Mouse (Mus musculus) heart, embryonic 10.5 days (tissue): Measurements from ENCODE around the gene Plekha5. TPM values are rescaled to one million over a fixed set of nuclear protein-coding genes. Genes with fewer than 3 reads are reported as not detected.

Experiments
- DNase-seq: peaks from one replicate; pipeline ENCODE4 v3.0.0-alpha.2; 2017; ENCODE audit warnings: low spot score
- H3K27ac ChIP-seq: fragments of 300-500 bp; sonication (generic); 2 replicates; pipeline ENCODE4 v1.5.1; 2016; ENCODE audit warnings: mild to moderate bottlenecking
- H3K27me3 ChIP-seq: fragments of 300-500 bp; sonication (generic); 2 replicates; pipeline ENCODE4 v1.6.1; 2016; ENCODE audit warnings: mild to moderate bottlenecking; ENCODE audit not compliant: poor library complexity, insufficient read depth, severe bottlenecking
- H3K36me3 ChIP-seq: fragments of 300-500 bp; sonication (generic); 2 replicates; pipeline ENCODE4 v1.6.1; 2016; ENCODE audit warnings: mild to moderate bottlenecking, moderate library complexity
- H3K4me1 ChIP-seq: fragments of 300-500 bp; sonication (generic); 2 replicates; pipeline ENCODE4 v1.6.1; 2016; ENCODE audit warnings: mild to moderate bottlenecking
- H3K4me3 ChIP-seq: fragments of 300-500 bp; sonication (generic); 2 replicates; pipeline ENCODE4 v1.5.1; 2016; ENCODE audit warnings: mild to moderate bottlenecking, moderate library complexity
- H3K9me3 ChIP-seq: fragments of 300-500 bp; sonication (generic); 2 replicates; pipeline ENCODE4 v1.6.1; 2016; ENCODE audit warnings: mild to moderate bottlenecking, moderate library complexity
- WGBS: fragments of 180-500 bp; shearing (Covaris S2); methylation state at CpG from one replicate; pipeline ENCODE4 v1.1.7; 2016; 5-methylcytosine and 5-hydroxymethylcytosine counted together
- polyA plus RNA-seq: library from polyadenylated mRNA; unstranded; fragments of >200 nt; fragmentation: Nextera tagmentation; extraction: Ambion mirVana; gene quantifications from 2 replicates; pipeline ENCODE4 v1.2.1, GENCODE M21; 2016

Gene Plekha5
- polyA plus RNA-seq, 1 experiment from 2014 or later = 33.8 TPM

DNA sequence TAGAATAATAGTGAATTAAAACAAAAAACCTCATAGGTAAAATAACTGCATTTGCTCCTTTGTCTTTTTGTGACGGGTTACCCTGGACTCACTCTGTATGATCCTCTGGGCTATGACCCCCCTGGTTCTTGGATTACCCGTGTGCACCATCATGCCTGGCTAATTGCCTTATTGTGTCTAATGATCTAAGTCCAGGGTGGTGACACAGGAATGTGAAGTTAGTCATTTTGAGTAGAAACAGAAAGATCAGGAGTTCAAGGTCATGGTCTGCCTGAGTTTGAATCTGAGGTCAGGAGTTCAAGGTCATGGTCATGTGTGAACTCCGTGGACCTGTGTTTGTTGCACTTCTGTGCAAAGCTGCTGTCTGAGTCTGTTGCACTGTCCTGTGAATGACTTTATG is 181.9 kb downstream of the Plekha5 start:
- no peak overlapping the region for H3K27ac ChIP-seq
- no peak for DNase-seq
- H3K4me3 ChIP-seq = no peak overlapping the region
- H3K9me3 ChIP-seq = no peaks in the 10 kb centered on the region
- H3K36me3 ChIP-seq = no peaks in the 10 kb centered on the region
- no peaks in the 10 kb centered on the region for H3K27me3 ChIP-seq
- 71% methylated on average over 3 of the region's 3 CpGs for WGBS
- H3K4me1 ChIP-seq = peaks cover 9% of the 10 kb centered on the region; the same call in 1 of the 2 replicates

DNA sequence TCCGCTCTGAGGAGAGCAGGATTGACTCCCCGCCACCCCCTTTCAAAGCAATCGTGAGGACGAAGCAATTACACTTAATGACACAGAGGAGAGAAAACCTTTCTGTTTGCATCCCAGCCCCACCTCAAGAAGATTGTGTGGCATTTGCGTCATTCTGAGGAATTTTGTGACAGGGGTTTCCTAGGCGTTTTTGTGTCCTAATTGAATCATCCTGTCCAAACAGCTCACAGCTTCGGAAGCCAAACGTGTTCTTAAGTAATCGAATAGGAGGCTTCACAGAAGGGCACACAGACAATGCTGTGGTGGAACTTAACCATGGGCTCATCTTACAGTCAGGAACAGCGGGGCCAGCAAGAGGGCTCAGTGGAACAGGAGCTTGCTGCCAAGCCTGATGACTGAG is 182.7 kb downstream of the Plekha5 start:
- Histone ChIP-seq H3K4me1 (peaks cover 9% of the 10 kb centered on the region; the same call in 1 of the 2 replicates), H3K27ac (no peak overlapping the region), H3K36me3 (no peaks in the 10 kb centered on the region), H3K9me3 (no peaks in the 10 kb centered on the region), H3K4me3 (no peak overlapping the region), H3K27me3 (no peaks in the 10 kb centered on the region)
- WGBS = 74% methylated on average over 10 of the region's 10 CpGs
- DNase-seq = no peak

DNA sequence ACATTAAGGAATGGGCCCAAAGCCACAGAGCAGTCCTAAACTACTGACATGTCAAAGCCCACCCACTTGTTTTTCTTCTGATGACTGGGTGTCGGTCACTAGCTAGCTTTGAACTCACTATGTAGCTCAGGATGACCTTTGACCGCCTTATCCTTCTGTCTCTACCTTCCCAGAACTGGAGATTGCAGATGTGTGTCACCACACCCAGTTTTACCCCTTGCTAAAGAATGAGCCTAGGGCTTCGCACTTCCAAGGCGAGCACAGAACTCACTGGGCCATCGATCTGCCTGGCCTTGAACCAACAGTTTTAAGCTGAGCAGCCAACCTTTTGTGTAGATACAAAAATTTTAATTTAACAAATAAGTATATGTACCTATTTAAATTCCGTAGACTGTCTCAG is 184.8 kb downstream of the Plekha5 start:
- Histone ChIP-seq H3K4me1 (peaks cover 2% of the 10 kb centered on the region; the same call in 1 of the 2 replicates), H3K27me3 (no peaks in the 10 kb centered on the region), H3K27ac (no peak overlapping the region), H3K36me3 (no peaks in the 10 kb centered on the region), H3K9me3 (no peaks in the 10 kb centered on the region), H3K4me3 (no peak overlapping the region)
- no peak for DNase-seq
- 87% methylated on average over 6 of the region's 6 CpGs for WGBS

DNA sequence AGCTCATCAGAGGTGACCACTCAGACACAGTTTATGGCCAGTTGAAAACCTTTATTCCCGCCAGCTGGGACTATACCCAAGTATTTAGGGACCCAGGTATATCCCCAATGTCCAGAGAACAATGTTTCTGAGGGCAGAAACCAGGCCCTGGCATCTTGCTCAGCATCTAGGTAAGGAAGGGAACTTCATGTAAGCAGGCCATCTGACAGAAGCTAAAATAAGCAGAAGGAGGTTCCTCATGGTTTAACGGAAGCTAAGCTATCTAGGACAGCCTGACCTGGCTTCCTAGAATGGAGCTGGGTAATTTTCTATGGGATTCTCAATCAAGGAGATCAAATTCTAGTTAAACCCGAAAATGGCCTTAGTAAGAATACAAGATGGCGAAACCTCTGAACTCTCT is 185.7 kb downstream of the Plekha5 start:
- Histone ChIP-seq H3K36me3 (no peaks in the 10 kb centered on the region), H3K9me3 (no peaks in the 10 kb centered on the region), H3K27me3 (no peaks in the 10 kb centered on the region), H3K27ac (no peak overlapping the region), H3K4me3 (no peak overlapping the region), H3K4me1 (no peaks in the 10 kb centered on the region; the same call in 1 of the 2 replicates)
- WGBS = 84% methylated on average over 4 of the region's 4 CpGs
- no peak for DNase-seq

DNA sequence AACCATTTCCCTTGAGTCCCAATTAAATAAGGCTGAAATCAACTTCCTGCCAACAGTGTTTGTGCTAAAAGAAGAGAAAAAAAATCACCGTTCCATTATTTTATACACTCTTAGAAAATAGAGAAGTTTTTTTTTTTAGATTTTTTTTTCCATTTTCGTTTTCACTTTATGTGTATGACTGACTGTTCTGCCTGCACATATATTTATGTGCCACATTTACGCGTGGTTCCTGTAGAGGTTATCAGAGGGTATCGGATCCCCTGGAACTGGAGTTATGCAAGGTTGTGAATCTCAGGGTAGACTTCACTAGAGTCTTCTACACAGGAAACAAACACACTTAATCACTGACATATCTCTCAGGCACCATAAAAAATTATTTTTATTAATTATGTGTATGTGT is 186.3 kb downstream of the Plekha5 start:
- no peak overlapping the region for H3K27ac ChIP-seq
- H3K27me3 ChIP-seq = no peaks in the 10 kb centered on the region
- 92% methylated on average over 5 of the region's 5 CpGs for WGBS
- no peaks in the 10 kb centered on the region for H3K9me3 ChIP-seq
- no peak overlapping the region for H3K4me3 ChIP-seq
- H3K36me3 ChIP-seq = no peaks in the 10 kb centered on the region
- no peak for DNase-seq
- no peaks in the 10 kb centered on the region; the same call in 1 of the 2 replicates for H3K4me1 ChIP-seq

DNA sequence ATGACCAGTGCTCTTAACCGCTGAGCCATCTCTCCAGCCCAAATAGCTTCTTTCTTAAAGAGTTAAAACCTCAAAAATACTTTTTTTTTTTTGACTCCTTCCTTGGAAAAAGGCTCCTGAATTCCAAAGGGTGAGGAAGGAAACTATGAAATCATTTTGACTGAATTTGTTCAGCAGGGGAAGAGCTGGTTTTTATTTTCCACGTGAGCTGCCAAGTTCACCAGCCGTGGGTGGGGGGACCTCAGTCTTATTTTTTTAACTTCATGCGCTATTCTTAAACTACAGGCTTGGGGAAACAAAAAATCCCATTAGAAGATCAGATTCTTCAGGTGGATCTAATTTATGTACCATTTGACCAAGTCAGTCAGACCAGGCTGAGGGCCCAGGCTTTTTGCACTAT is 187.4 kb downstream of the Plekha5 start:
- Histone ChIP-seq H3K27ac (no peak overlapping the region), H3K4me3 (no peak overlapping the region), H3K4me1 (no peaks in the 10 kb centered on the region; the same call in 1 of the 2 replicates), H3K9me3 (no peaks in the 10 kb centered on the region), H3K27me3 (no peaks in the 10 kb centered on the region), H3K36me3 (no peaks in the 10 kb centered on the region)
- DNase-seq = no peak
- WGBS = 85% methylated on average over 4 of the region's 4 CpGs

DNA sequence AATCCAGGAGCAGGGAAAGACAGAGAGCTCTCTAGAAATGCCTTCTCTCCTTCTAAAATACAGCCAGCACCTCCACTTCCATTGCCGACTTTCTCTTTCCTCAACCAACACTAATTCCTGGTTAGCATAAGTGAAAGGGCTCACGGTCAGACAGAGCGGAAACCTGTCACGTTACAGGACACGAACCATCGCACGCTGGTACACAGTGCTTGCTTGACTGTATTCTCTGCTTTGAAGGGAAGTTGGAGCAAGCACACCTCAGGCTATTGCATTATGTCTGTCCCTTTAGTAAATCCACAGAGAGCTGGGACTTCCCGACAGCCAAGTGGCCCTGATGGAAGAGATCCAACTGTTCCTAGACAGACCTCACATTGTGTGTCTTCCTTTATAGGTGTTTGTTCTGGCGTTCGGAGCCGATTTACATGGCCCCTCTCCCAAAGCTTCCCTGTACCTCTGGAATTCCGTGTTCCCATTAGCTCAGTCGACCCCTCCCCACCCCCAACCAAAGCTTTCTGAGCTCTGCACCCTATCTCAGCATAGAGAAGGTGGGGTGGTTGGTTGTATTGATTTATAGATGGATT is 188.1 kb downstream of the Plekha5 start:
- DNase-seq = no peak

DNA sequence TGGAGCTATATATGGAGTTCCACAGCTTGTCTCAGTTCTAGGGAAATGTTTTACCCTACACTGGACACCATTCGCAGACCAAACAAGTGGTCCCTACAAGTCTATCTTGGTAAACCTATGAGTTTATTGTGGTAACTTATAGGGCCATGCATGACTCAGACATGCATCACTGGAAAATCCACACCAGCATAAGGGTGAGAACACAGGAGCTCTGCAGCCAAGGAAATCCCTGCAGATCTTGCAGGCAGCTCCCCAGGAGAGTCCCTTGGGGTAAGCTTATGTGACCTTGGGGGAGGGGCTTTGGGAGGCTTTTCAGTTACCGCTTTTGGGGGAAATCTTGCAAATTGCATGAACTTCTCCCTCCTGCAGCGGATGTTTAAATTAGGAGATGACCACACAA is 190.0 kb downstream of the Plekha5 start:
- Histone ChIP-seq H3K27ac (no peak overlapping the region), H3K27me3 (no peaks in the 10 kb centered on the region), H3K9me3 (no peaks in the 10 kb centered on the region), H3K4me1 (no peaks in the 10 kb centered on the region), H3K4me3 (no peak overlapping the region), H3K36me3 (no peaks in the 10 kb centered on the region)
- WGBS = 65% methylated on average over 3 of the region's 3 CpGs
- DNase-seq = no peak

More for the DNA sequence above, 188.1 kb downstream of the Plekha5 start:
- H3K27me3 ChIP-seq = no peaks in the 10 kb centered on the region
- H3K27ac ChIP-seq = no peak overlapping the region
- no peak overlapping the region for H3K4me3 ChIP-seq
- H3K36me3 ChIP-seq = no peaks in the 10 kb centered on the region
- no peaks in the 10 kb centered on the region for H3K4me1 ChIP-seq
- WGBS = 86% methylated on average over 13 of the region's 13 CpGs
- no peaks in the 10 kb centered on the region for H3K9me3 ChIP-seq

DNA sequence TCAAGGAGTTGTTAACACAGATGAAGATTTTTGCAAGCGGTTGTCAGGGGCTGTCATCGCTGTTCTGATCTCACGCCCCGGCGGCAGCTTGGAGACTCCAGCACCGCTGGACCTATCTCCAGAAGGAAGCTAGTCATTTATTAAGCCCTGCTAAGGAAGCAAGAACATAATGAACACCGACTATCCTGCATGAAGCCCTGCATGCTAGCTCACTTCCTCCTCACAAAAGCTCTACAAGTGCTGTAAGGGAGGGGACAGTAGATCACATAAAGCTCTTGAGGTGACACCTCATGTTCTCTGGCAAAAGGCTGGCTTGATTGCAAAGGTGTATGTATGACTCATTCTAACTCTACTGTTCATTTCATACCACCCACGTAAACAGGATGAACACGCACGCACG is 190.9 kb downstream of the Plekha5 start:
- 70% methylated on average over 11 of the region's 11 CpGs for WGBS
- no peak for DNase-seq
- Histone ChIP-seq H3K9me3 (no peaks in the 10 kb centered on the region), H3K4me3 (no peak overlapping the region), H3K4me1 (peaks cover 3% of the 10 kb centered on the region; the same call in 1 of the 2 replicates), H3K27me3 (no peaks in the 10 kb centered on the region), H3K36me3 (no peaks in the 10 kb centered on the region), H3K27ac (no peak overlapping the region)

DNA sequence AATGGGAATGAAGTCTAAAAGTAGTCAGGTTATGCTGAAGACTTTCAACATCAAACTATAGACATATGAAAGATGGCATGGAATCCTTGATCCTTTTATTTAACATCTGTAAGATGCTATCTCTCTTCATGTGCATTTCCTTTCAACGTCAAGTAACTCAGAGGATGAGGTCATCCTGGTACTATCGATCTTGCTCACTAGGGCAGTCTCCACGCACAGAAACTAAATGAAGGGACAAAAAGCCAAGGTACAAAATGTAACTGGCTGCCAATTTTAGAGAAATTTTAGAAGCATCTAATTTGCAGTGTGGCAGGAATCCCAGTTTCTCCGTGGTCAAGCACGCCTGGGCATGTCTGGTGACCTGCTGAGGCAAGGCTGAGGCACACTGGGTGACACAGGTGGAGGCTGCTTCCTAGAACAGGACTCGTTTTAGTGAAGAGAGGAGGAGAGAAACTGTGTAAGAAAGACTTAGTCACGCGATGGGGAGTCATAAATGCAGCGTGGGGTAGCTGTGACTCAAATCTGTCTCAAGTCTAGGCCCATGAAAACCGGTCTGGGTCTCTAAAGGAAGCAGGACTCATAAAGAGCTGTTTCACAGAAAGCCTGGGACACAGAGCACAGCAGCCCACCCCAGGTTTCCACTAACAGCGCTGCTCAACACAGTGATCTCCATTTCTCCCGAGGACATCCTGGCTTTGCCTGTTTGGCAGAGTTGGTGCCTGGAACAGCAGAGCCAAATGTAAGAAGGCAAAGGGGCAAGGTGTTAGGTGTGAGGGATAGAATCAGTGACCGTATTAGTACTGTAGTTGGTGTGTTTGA is 196.9 kb downstream of the Plekha5 start:
- Histone ChIP-seq H3K36me3 (no peaks in the 10 kb centered on the region), H3K9me3 (no peaks in the 10 kb centered on the region), H3K4me3 (no peak overlapping the region), H3K27ac (no peak overlapping the region), H3K27me3 (no peaks in the 10 kb centered on the region; the same call in 1 of the 2 replicates), H3K4me1 (peaks cover 13% of the 10 kb centered on the region)
- no peak for DNase-seq
- 63% methylated on average over 13 of the region's 13 CpGs for WGBS

DNA sequence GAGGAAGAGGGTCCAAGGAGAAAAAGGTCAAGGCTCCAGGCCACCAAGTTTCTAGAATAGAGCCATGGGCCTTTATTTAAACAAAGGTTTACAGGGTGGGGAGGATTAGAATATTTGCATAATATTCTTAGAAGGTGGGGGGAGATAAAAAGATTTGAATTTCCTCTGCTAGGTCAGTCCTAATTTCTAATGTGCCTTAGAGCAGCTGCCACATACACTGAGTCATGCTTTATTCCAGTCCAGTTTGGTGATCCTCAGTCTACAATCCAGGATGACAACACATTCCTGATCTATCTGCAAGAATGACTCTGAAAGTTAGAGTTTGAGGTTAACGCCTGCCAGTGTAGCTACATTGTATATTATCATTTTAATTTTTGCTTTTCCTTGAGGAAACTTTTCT is 197.8 kb downstream of the Plekha5 start:
- no peak overlapping the region for H3K27ac ChIP-seq
- WGBS = 90% methylated on average over 1 of the region's 1 CpGs

DNA sequence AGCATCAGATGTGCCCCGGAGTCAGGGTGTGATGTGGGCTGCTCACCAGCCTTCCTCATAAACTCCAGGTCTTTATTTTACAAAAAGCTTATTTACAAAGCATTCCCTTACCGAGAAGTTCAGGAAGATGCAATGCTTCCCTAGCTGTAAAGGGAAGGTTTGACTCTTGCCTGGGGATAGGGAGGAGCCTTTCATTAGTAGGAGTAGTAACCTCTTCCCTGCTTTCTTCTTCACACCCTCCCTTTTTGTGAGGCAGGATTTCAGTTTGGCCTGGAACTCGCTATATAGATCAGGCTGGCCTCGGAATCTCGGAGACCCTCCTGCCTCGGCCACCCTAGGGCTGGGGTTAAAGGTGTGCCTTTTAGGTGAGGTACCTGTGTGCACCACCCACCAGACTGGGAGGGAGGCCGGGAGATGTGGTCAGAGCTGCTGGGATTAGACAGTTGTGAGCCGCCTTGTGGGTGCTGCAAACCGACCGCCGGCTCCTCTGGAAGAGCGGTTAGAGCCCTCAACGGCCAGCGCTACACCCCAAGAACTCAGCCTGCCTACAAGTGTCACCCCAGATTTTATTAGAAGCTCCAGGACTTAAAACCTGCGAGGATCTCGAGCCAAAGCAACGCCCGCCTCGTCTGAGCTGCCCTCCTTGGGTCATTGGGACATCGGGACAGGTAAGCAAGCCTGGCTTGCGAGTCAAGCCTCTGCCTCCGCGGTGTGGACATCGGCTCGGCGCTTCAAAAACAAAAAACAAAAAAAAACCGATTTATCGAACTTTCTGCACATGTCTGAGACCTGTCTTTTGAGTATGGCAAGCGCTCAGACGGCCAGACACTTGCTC is 198.8 kb downstream of the Plekha5 start, which contains the start of gene Aebp2:
Gene Aebp2 (plus strand): TSS at position 273 of the 835 bp plus-strand sequence.
- H3K27ac ChIP-seq = peak within 1 kb of the TSS; percentile 99
- no peaks in the 10 kb centered on the region for H3K9me3 ChIP-seq
- H3K27me3 ChIP-seq = no peaks in the 10 kb centered on the region; the same call in 1 of the 2 replicates
- 41% methylated on average over 30 of the region's 30 CpGs for WGBS
- H3K4me3 ChIP-seq = peak within 1 kb of the TSS; percentile 99
- H3K36me3 ChIP-seq = no peaks in the 10 kb centered on the region
- no peak for DNase-seq
- peaks cover 25% of the 10 kb centered on the region for H3K4me1 ChIP-seq

More for the DNA sequence above, 197.8 kb downstream of the Plekha5 start:
- H3K27me3 ChIP-seq = no peaks in the 10 kb centered on the region; the same call in 1 of the 2 replicates
- no peak overlapping the region for H3K4me3 ChIP-seq
- no peaks in the 10 kb centered on the region for H3K9me3 ChIP-seq
- no peak for DNase-seq
- peaks cover 22% of the 10 kb centered on the region for H3K4me1 ChIP-seq
- H3K36me3 ChIP-seq = no peaks in the 10 kb centered on the region
